Mouse (Mus musculus) kidney, postnatal 0 days (tissue): ENCODE measurements around the gene Lpp. TPM values are rescaled to one million over a fixed set of nuclear protein-coding genes. Genes with fewer than 3 reads are reported as not detected.

Experiments used
- ATAC-seq: fragments of 200-750 bp; cut with Nextera tagmentation; replicated peaks from 2 replicates; pipeline ENCODE4 v1.8.0; 2017; ENCODE audit warnings: low read depth, moderate number of reproducible peaks, moderate TSS enrichment, moderate library complexity; ENCODE audit not compliant: low FRiP score
- DNase-seq: peaks from one replicate; pipeline ENCODE4 v3.0.0-alpha.2; 2016; ENCODE audit warnings: low spot score
- H3K27ac ChIP-seq: fragments of 300-500 bp; sonication (generic); 2 replicates; pipeline ENCODE4 v1.5.1; 2014; ENCODE audit warnings: mild to moderate bottlenecking
- H3K27me3 ChIP-seq: fragments of 300-500 bp; sonication (generic); 2 replicates; pipeline ENCODE4 v1.6.1; 2014; ENCODE audit warnings: low read length, mixed read lengths; ENCODE audit not compliant: insufficient read depth
- H3K36me3 ChIP-seq: fragments of 300-500 bp; sonication (generic); 2 replicates; pipeline ENCODE4 v1.6.1; 2014; ENCODE audit warnings: low read length, mixed read lengths; ENCODE audit not compliant: insufficient read depth
- H3K4me1 ChIP-seq: fragments of 300-500 bp; sonication (generic); replicated peaks from 2 replicates; pipeline ENCODE4 v1.6.1; 2014; ENCODE audit warnings: antibody characterized with exemption, low read length, mixed read lengths; ENCODE audit not compliant: insufficient read depth
- H3K4me2 ChIP-seq: fragments of 300-500 bp; sonication (generic); 2 replicates; pipeline ENCODE4 v1.6.1; 2014; ENCODE audit warnings: mild to moderate bottlenecking, low read length, moderate library complexity, mixed read lengths
- H3K4me3 ChIP-seq: fragments of 300-500 bp; sonication (generic); replicated peaks from 2 replicates; pipeline ENCODE4 v1.5.1; 2014; ENCODE audit warnings: low read depth, low read length
- H3K9ac ChIP-seq: fragments of 300-500 bp; sonication (generic); 2 replicates; pipeline ENCODE4 v1.6.1; 2014; ENCODE audit warnings: low read depth, low read length
- H3K9me3 ChIP-seq: fragments of 300-500 bp; sonication (generic); replicated peaks from 2 replicates; pipeline ENCODE4 v1.6.1; 2016; ENCODE audit warnings: low read length, inconsistent platforms, mixed read lengths
- CTCF ChIP-seq: IDR thresholded peaks from 2 replicates; pipeline ENCODE4 v1.5.1; 2016; ENCODE audit warnings: antibody characterized with exemption, low read depth, mild to moderate bottlenecking, moderate library complexity
- WGBS: fragments of 180-500 bp; shearing (Covaris S2); extraction: QIAGEN DNeasy Blood & Tissue Kit; methylation state at CpG from one replicate; pipeline ENCODE4 v1.1.7; 2014; 5-methylcytosine and 5-hydroxymethylcytosine counted together
- polyA plus RNA-seq: library from polyadenylated mRNA; unstranded; fragments of >200 nt; fragmentation: Nextera tagmentation; extraction: Ambion mirVana; gene quantifications from 2 replicates; pipeline ENCODE4 v1.2.1, GENCODE M21; 2015

Lpp gene
- polyA plus RNA-seq, 1 experiment from 2014 or later = 32.9 TPM

GRCm38 (mm10) chr16:24406521-24406920 is 13.2 kb downstream of the Lpp start:
- no peak for TF ChIP-seq CTCF
- no peak overlapping the region for H3K4me2 ChIP-seq
- DNase-seq (no peak), ATAC-seq (no peak)
- H3K9ac ChIP-seq = no peak overlapping the region
- H3K27me3 ChIP-seq = no peaks in the 10 kb centered on the region
- peaks cover 6% of the 10 kb centered on the region; the same call in 1 of the 2 replicates for H3K4me1 ChIP-seq
- WGBS = 88% methylated on average over 2 of the region's 2 CpGs
- no peaks in the 10 kb centered on the region for H3K9me3 ChIP-seq
- H3K27ac ChIP-seq = no peak overlapping the region
- no peak overlapping the region for H3K4me3 ChIP-seq
- H3K36me3 ChIP-seq = 0 out of 2 replicates have a peak, but pooled peaks cover 10% of the 10 kb centered on the region

GRCm38 (mm10) chr16:24411281-24411680 is 18.0 kb downstream of the Lpp start:
- Histone ChIP-seq H3K9ac (no peak overlapping the region), H3K36me3 (0 out of 2 replicates have a peak, but pooled peaks cover under 1% of the 10 kb centered on the region), H3K4me3 (no peak overlapping the region), H3K9me3 (no peaks in the 10 kb centered on the region), H3K4me2 (no peak overlapping the region), H3K4me1 (no peaks in the 10 kb centered on the region; the same call in 1 of the 2 replicates), H3K27me3 (no peaks in the 10 kb centered on the region), H3K27ac (no peak overlapping the region)
- 88% methylated on average over 6 of the region's 6 CpGs for WGBS
- no peak for TF ChIP-seq CTCF
- no peak for DNase-seq
- no peak for ATAC-seq

- WGBS = 93% methylated on average over 5 of the region's 5 CpGs
- Histone ChIP-seq H3K9me3 (no peaks in the 10 kb centered on the region), H3K27ac (no peak overlapping the region), H3K4me2 (no peak overlapping the region), H3K27me3 (no peaks in the 10 kb centered on the region), H3K36me3 (0 out of 2 replicates have a peak, but pooled peaks cover 5% of the 10 kb centered on the region), H3K4me3 (no peak overlapping the region), H3K9ac (no peak overlapping the region), H3K4me1 (no peaks in the 10 kb centered on the region; the same call in 1 of the 2 replicates)
- DNase-seq = no peak
- TF ChIP-seq CTCF = no peak
- no peak for ATAC-seq
Measured at GRCm38 (mm10) chr16:24412193-24412592, 18.9 kb downstream of the Lpp start.

- Histone ChIP-seq H3K4me1 (no peaks in the 10 kb centered on the region; the same call in 1 of the 2 replicates), H3K4me3 (no peak overlapping the region), H3K4me2 (no peak overlapping the region), H3K27ac (no peak overlapping the region), H3K36me3 (0 out of 2 replicates have a peak, but pooled peaks cover 5% of the 10 kb centered on the region), H3K9ac (no peak overlapping the region), H3K9me3 (no peaks in the 10 kb centered on the region), H3K27me3 (no peaks in the 10 kb centered on the region)
- 91% methylated on average over 4 of the region's 4 CpGs for WGBS
- DNase-seq (no peak), ATAC-seq (no peak)
- TF ChIP-seq CTCF = no peak
Measured at GRCm38 (mm10) chr16:24413059-24413458, 19.8 kb downstream of the Lpp start.

- Histone ChIP-seq H3K36me3 (0 out of 2 replicates have a peak, but pooled peaks cover 5% of the 10 kb centered on the region), H3K27ac (no peak overlapping the region), H3K27me3 (no peaks in the 10 kb centered on the region), H3K9ac (no peak overlapping the region), H3K9me3 (no peaks in the 10 kb centered on the region), H3K4me1 (0 out of 2 replicates have a peak, but pooled peaks cover 4% of the 10 kb centered on the region), H3K4me2 (no peak overlapping the region), H3K4me3 (no peak overlapping the region)
- TF ChIP-seq CTCF = no peak
- no peak for DNase-seq
- ATAC-seq = no peak
- 68% methylated on average over 4 of the region's 4 CpGs for WGBS
Measured at GRCm38 (mm10) chr16:24418022-24418421, 24.7 kb downstream of the Lpp start.

- peaks cover 10% of the 10 kb centered on the region for H3K4me1 ChIP-seq
- 64% methylated on average over 5 of the region's 5 CpGs for WGBS
- H3K4me2 ChIP-seq = no peak overlapping the region
- H3K36me3 ChIP-seq = 0 out of 2 replicates have a peak, but pooled peaks cover 5% of the 10 kb centered on the region
- no peaks in the 10 kb centered on the region for H3K9me3 ChIP-seq
- no peak overlapping the region for H3K4me3 ChIP-seq
- no peak overlapping the region for H3K27ac ChIP-seq
- no peak overlapping the region for H3K9ac ChIP-seq
- TF ChIP-seq CTCF = no peak
- DNase-seq (no peak), ATAC-seq (no peak)
- no peaks in the 10 kb centered on the region for H3K27me3 ChIP-seq
Measured at GRCm38 (mm10) chr16:24420603-24421120, 27.4 kb downstream of the Lpp start.
